8 mouse cellular contexts compared by ENCODE assay signal in the genomic region with DNA sequence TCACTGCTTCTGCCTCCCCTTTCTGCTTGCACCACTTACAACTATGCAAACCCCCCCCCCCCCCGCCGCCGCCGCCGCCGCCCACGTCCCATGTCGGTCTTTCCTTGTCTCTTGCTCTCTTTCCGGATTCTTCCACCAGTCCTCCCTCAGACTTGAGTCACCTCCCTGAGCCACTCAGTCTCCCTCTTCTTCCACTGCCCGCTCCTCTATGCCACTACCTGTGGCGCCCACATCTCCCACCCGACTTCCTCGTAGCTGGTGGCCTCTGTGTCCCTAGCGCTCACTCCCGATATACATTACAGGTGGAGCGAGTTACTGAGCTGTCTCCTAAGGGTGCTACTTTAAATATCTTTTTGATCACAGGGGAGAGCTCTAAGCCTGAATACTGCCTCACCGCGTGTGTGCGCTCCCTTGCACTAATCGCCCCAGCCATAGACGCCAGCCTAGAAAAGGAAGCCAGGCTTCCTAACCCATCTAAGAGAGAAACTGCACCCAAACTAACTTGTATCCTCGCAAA. TPM values are rescaled to one million over a fixed set of nuclear protein-coding genes. Genes with fewer than 3 reads are reported as not detected.
A peak's percentile ranks its signal among the peaks of the same experiment; 100 is the strongest.
DNase-seq lines count a peak whose midpoint lies in the region; ATAC-seq and TF ChIP-seq lines count a peak whose summit lies in the region.

No protein-coding gene starts in this region.

- WGBS in kidney, postnatal 0 days = 12% methylated on average over 14 of the region's 22 CpGs
- WGBS in forebrain, embryonic 15.5 days = 2% methylated on average over 18 of the region's 22 CpGs
- 6% methylated on average over 20 of the region's 22 CpGs for WGBS in liver, postnatal 0 days (ENCODE audit: insufficient replicate concordance)

- peak; percentile 23; the same call in 1 of the 2 replicates for TF ChIP-seq CTCF in kidney, postnatal 0 days (IDR thresholded peaks at IDR 0.05; ENCODE audit: low read depth)
- no peak for TF ChIP-seq CTCF in liver, postnatal 0 days (IDR thresholded peaks at IDR 0.05; ENCODE audit: low read depth)

- DNase-seq in kidney, postnatal 0 days (ENCODE audit: low spot score) = peak; percentile 25
- DNase-seq in kidney, adult 8-10 months = no peak
- DNase-seq in NIH3T3 (ENCODE audit: low read depth) = peak; percentile 76
- no peak for DNase-seq in liver, postnatal 0 days
- DNase-seq in cerebellum, postnatal 14 days = no peak
- no peak for DNase-seq in left cerebral cortex, adult 11 months (ENCODE audit: low spot score)
- DNase-seq in cerebellum, postnatal 25 days = no peak

- no peaks in the 10 kb centered on the region for H3K36me3 ChIP-seq in kidney, postnatal 0 days (ENCODE audit: insufficient read depth, low read length)
- H3K36me3 ChIP-seq in forebrain, embryonic 15.5 days = no peaks in the 10 kb centered on the region
- H3K36me3 ChIP-seq in liver, postnatal 0 days (replicated peaks; ENCODE audit: insufficient read depth, low read length) = no peaks in the 10 kb centered on the region

- TF ChIP-seq EP300 in liver, postnatal 0 days (IDR thresholded peaks at IDR 0.05; ENCODE audit: low read depth) = no peak

- H3K4me1 ChIP-seq in kidney, postnatal 0 days (replicated peaks; ENCODE audit: insufficient read depth, low read length) = peaks cover 13% of the 10 kb centered on the region
- H3K4me1 ChIP-seq in forebrain, embryonic 15.5 days = peaks cover 41% of the 10 kb centered on the region
- H3K4me1 ChIP-seq in liver, postnatal 0 days (ENCODE audit: insufficient read depth) = peaks cover 19% of the 10 kb centered on the region

- no peak overlapping the region for H3K9ac ChIP-seq in kidney, postnatal 0 days (ENCODE audit: low read depth, low read length)
- H3K9ac ChIP-seq in forebrain, embryonic 15.5 days (replicated peaks) = no peak overlapping the region
- no peak overlapping the region for H3K9ac ChIP-seq in liver, postnatal 0 days (replicated peaks)

- H3K4me3 ChIP-seq in kidney, postnatal 0 days (replicated peaks; ENCODE audit: low read depth, low read length) = peak overlapping the region; percentile 71; the same call in 1 of the 2 replicates
- H3K4me3 ChIP-seq in forebrain, embryonic 15.5 days = no peak overlapping the region
- peak overlapping the region; percentile 23; the same call in 1 of the 2 replicates for H3K4me3 ChIP-seq in liver, postnatal 0 days (ENCODE audit: low read depth, low read length)

- H3K9me3 ChIP-seq in kidney, postnatal 0 days (replicated peaks; ENCODE audit: low read length) = no peaks in the 10 kb centered on the region
- H3K9me3 ChIP-seq in forebrain, embryonic 15.5 days = no peaks in the 10 kb centered on the region
- H3K9me3 ChIP-seq in liver, postnatal 0 days (ENCODE audit: low read length) = no peaks in the 10 kb centered on the region

- H3K27ac ChIP-seq in kidney, postnatal 0 days = no peak overlapping the region
- no peak overlapping the region for H3K27ac ChIP-seq in forebrain, embryonic 15.5 days (replicated peaks)
- no peak overlapping the region for H3K27ac ChIP-seq in liver, postnatal 0 days (ENCODE audit: low read depth)

- H3K27me3 ChIP-seq in kidney, postnatal 0 days (ENCODE audit: insufficient read depth, low read length) = peaks cover 50% of the 10 kb centered on the region
- H3K27me3 ChIP-seq in forebrain, embryonic 15.5 days = peaks cover 57% of the 10 kb centered on the region
- H3K27me3 ChIP-seq in liver, postnatal 0 days (ENCODE audit: insufficient read depth, low read length) = peaks cover 65% of the 10 kb centered on the region

- no peak for ATAC-seq in kidney, postnatal 0 days (replicated peaks; ENCODE audit: low FRiP score, low read depth)
- no peak for ATAC-seq in forebrain, embryonic 15.5 days (replicated peaks)
- no peak for ATAC-seq in liver, postnatal 0 days

- H3K4me2 ChIP-seq in kidney, postnatal 0 days (ENCODE audit: low read length) = peak overlapping the region; percentile 90
- 0 out of 2 replicates have a peak overlapping the region, but pooled peaks have one; percentile 22 for H3K4me2 ChIP-seq in forebrain, embryonic 15.5 days (replicated peaks)
- peak overlapping the region; percentile 53 for H3K4me2 ChIP-seq in liver, postnatal 0 days (ENCODE audit: low read depth, low read length)

RNA-seq across cellular contexts. Expression of a gene that starts 38.8 kb away (rescaled TPM):
- polyA plus RNA-seq in kidney, postnatal 0 days (2015; fragmentation: Nextera tagmentation; extraction: Ambion mirVana) = 19.2 and 21.3 TPM in 2 replicates
- 17.8 and 19.7 TPM in 2 replicates for polyA plus RNA-seq in forebrain, embryonic 15.5 days (2015; fragmentation: Nextera tagmentation; extraction: Ambion mirVana)
- polyA plus RNA-seq in liver, postnatal 0 days (2015; fragmentation: Nextera tagmentation; extraction: Ambion mirVana) = 5.0 and 5.1 TPM in 2 replicates

Comparison
In these comparisons a context has a peak if more than half of its experiments do, and no peak if none do; other contexts are left out.
1. DNase-seq: peak in kidney, postnatal 0 days (single experiment) and NIH3T3 (single experiment); none in kidney, adult 8-10 months (0 of 2), liver, postnatal 0 days (single experiment), cerebellum, postnatal 14 days (0 of 2), left cerebral cortex, adult 11 months (single experiment) and cerebellum, postnatal 25 days (0 of 2).
2. H3K4me2 ChIP-seq: peak in every context shown above with its lines; median percentile 90 in kidney, postnatal 0 days; 53 in liver, postnatal 0 days; 22 in forebrain, embryonic 15.5 days.